Mouse (Mus musculus): Measurements from ENCODE around the gene Mmp25.
"Not testable (repeated sequence)": the region's sequence is repeated elsewhere in the genome, so short reads cannot be mapped to it uniquely, and the experiment has no call there.

Mmp25 gene

GRCm38 (mm10) chr17:23600641-23601622 lies 44.1 kb downstream of the Mmp25 start, which contains the start of gene Zscan10:
Gene Zscan10 (plus strand): TSS chr17:23600856.
- DNase-seq (ENCODE audit: low spot score), result no peak

- DNase-seq (ENCODE audit: low spot score), result no peak
Measured at GRCm38 (mm10) chr17:23599605-23600063, 45.4 kb downstream of the Mmp25 start.

- peak; percentile 92 for DNase-seq (ENCODE audit: low spot score)
Measured at GRCm38 (mm10) chr17:23598582-23599552, 46.2 kb downstream of the Mmp25 start, which contains the start of gene Zfp13. Gene Zfp13 (minus strand): TSS chr17:23599487.

GRCm38 (mm10) chr17:23595139-23595538 lies 49.9 kb downstream of the Mmp25 start:
- DNase-seq (ENCODE audit: low spot score), result not testable (repeated sequence)

- no peak for DNase-seq (ENCODE audit: low spot score)
Measured at GRCm38 (mm10) chr17:23592926-23593300, 52.2 kb downstream of the Mmp25 start.

- DNase-seq (ENCODE audit: low spot score), result peak; percentile 63
Measured at GRCm38 (mm10) chr17:23592208-23592925, 52.7 kb downstream of the Mmp25 start.

- DNase-seq (ENCODE audit: low spot score), result no peak
Measured at GRCm38 (mm10) chr17:23587253-23587652, 57.8 kb downstream of the Mmp25 start.

- peak; percentile 74 for DNase-seq (ENCODE audit: low spot score)
Measured at GRCm38 (mm10) chr17:23585721-23586491, 59.2 kb downstream of the Mmp25 start.

- no peak for DNase-seq (ENCODE audit: low spot score)
Measured at GRCm38 (mm10) chr17:23584786-23585185, 60.3 kb downstream of the Mmp25 start.

Measured in adipocyte (in vitro differentiated cells).